Mouse (Mus musculus) heart, embryonic 11.5 days (tissue): Measurements from ENCODE around the gene Anks1. TPM values are rescaled to one million over a fixed set of nuclear protein-coding genes. Genes with fewer than 3 reads are reported as not detected.

ENCODE experiments used
- ATAC-seq: fragments of 200-750 bp; cut with Nextera tagmentation; replicated peaks from 2 replicates; pipeline ENCODE4 v1.8.0; 2017; ENCODE audit warnings: moderate library complexity; ENCODE audit not compliant: insufficient number of reproducible peaks, low FRiP score, low TSS enrichment
- H3K27ac ChIP-seq: fragments of 300-500 bp; sonication (generic); 2 replicates; pipeline ENCODE4 v1.5.1; 2014; ENCODE audit warnings: mild to moderate bottlenecking, low read depth, low read length
- H3K27me3 ChIP-seq: fragments of 300-500 bp; sonication (generic); 2 replicates; pipeline ENCODE4 v1.6.1; 2014; ENCODE audit warnings: mild to moderate bottlenecking, low read length, mixed read lengths; ENCODE audit not compliant: control insufficient read depth, insufficient read depth
- H3K36me3 ChIP-seq: fragments of 300-500 bp; sonication (generic); 2 replicates; pipeline ENCODE4 v1.6.1; 2014; ENCODE audit warnings: mild to moderate bottlenecking, low read length, moderate library complexity, mixed read lengths; ENCODE audit not compliant: control insufficient read depth, insufficient read depth
- H3K4me1 ChIP-seq: fragments of 300-500 bp; sonication (generic); 2 replicates; pipeline ENCODE4 v1.6.1; 2014; ENCODE audit warnings: low read length; ENCODE audit not compliant: control insufficient read depth, insufficient read depth
- H3K4me2 ChIP-seq: fragments of 300-500 bp; sonication (generic); 2 replicates; pipeline ENCODE4 v1.6.1; 2014; ENCODE audit warnings: mild to moderate bottlenecking, moderate library complexity
- H3K4me3 ChIP-seq: fragments of 300-500 bp; sonication (generic); 2 replicates; pipeline ENCODE4 v1.5.1; 2014; ENCODE audit warnings: low read depth, low read length
- H3K9ac ChIP-seq: fragments of 300-500 bp; sonication (generic); 2 replicates; pipeline ENCODE4 v1.6.1; 2014; ENCODE audit warnings: mild to moderate bottlenecking, low read depth, low read length, moderate library complexity
- H3K9me3 ChIP-seq: fragments of 300-500 bp; sonication (generic); replicated peaks from 2 replicates; pipeline ENCODE4 v1.6.1; 2016; ENCODE audit warnings: low read length; ENCODE audit not compliant: control insufficient read depth
- WGBS: fragments of 180-500 bp; shearing (Covaris S2); extraction: QIAGEN DNeasy Blood & Tissue Kit; methylation state at CpG from one replicate; pipeline ENCODE4 v1.1.7; 2014; ENCODE audit not compliant: insufficient replicate concordance; 5-methylcytosine and 5-hydroxymethylcytosine counted together
- polyA plus RNA-seq: library from polyadenylated mRNA; unstranded; fragments of >200 nt; fragmentation: Nextera tagmentation; extraction: Ambion mirVana; gene quantifications from 2 replicates; pipeline ENCODE4 v1.2.1, GENCODE M21; 2014

Anks1 gene
- polyA plus RNA-seq, 1 experiment from 2014 or later = 6.9 TPM

GRCm38 (mm10) chr17:28042299-28042771 lies 133.2 kb downstream of the Anks1 start:
- Histone ChIP-seq H3K4me2 (peak overlapping the region; percentile 32; the same call in 1 of the 2 replicates), H3K4me3 (no peak overlapping the region), H3K9ac (no peak overlapping the region), H3K36me3 (peaks cover 3% of the 10 kb centered on the region), H3K9me3 (no peaks in the 10 kb centered on the region), H3K27me3 (no peaks in the 10 kb centered on the region), H3K4me1 (peaks cover 25% of the 10 kb centered on the region), H3K27ac (no peak overlapping the region)
- WGBS = 59% methylated on average over 23 of the region's 23 CpGs
- no peak for ATAC-seq

GRCm38 (mm10) chr17:28047017-28047416 lies 137.9 kb downstream of the Anks1 start:
- Histone ChIP-seq H3K4me1 (0 out of 2 replicates have a peak, but pooled peaks cover 4% of the 10 kb centered on the region), H3K9me3 (no peaks in the 10 kb centered on the region), H3K36me3 (no peaks in the 10 kb centered on the region; the same call in 1 of the 2 replicates), H3K27me3 (no peaks in the 10 kb centered on the region), H3K4me2 (no peak overlapping the region), H3K4me3 (no peak overlapping the region), H3K27ac (no peak overlapping the region), H3K9ac (no peak overlapping the region)
- 85% methylated on average over 5 of the region's 5 CpGs for WGBS
- no peak for ATAC-seq

- no peak overlapping the region for H3K4me3 ChIP-seq
- H3K4me2 ChIP-seq = no peak overlapping the region
- H3K27me3 ChIP-seq = no peaks in the 10 kb centered on the region
- H3K9me3 ChIP-seq = no peaks in the 10 kb centered on the region
- no peaks in the 10 kb centered on the region for H3K4me1 ChIP-seq
- H3K9ac ChIP-seq = no peak overlapping the region
- 72% methylated on average over 5 of the region's 5 CpGs for WGBS
- H3K27ac ChIP-seq = no peak overlapping the region
- H3K36me3 ChIP-seq = no peaks in the 10 kb centered on the region; the same call in 1 of the 2 replicates
- no peak for ATAC-seq
These were observed 138.4 kb downstream of the Anks1 start for GRCm38 (mm10) chr17:28047520-28047919.

- 47% methylated on average over 4 of the region's 4 CpGs for WGBS
- Histone ChIP-seq H3K9me3 (no peaks in the 10 kb centered on the region), H3K9ac (no peak overlapping the region), H3K4me3 (no peak overlapping the region), H3K4me2 (no peak overlapping the region), H3K4me1 (no peaks in the 10 kb centered on the region), H3K27ac (no peak overlapping the region), H3K27me3 (no peaks in the 10 kb centered on the region), H3K36me3 (no peaks in the 10 kb centered on the region; the same call in 1 of the 2 replicates)
- ATAC-seq = peak; percentile 46; the same call in 1 of the 2 replicates
These were observed 139.3 kb downstream of the Anks1 start for GRCm38 (mm10) chr17:28048425-28048824.

GRCm38 (mm10) chr17:28050210-28050609 lies 141.1 kb downstream of the Anks1 start:
- Histone ChIP-seq H3K4me1 (no peaks in the 10 kb centered on the region), H3K4me2 (no peak overlapping the region), H3K27ac (no peak overlapping the region), H3K36me3 (peaks cover 9% of the 10 kb centered on the region), H3K9ac (no peak overlapping the region), H3K9me3 (no peaks in the 10 kb centered on the region), H3K27me3 (no peaks in the 10 kb centered on the region), H3K4me3 (no peak overlapping the region)
- ATAC-seq = no peak
- 87% methylated on average over 8 of the region's 8 CpGs for WGBS

GRCm38 (mm10) chr17:28052293-28052863 lies 143.3 kb downstream of the Anks1 start:
- Histone ChIP-seq H3K4me1 (no peaks in the 10 kb centered on the region), H3K27ac (no peak overlapping the region), H3K4me2 (no peak overlapping the region), H3K27me3 (no peaks in the 10 kb centered on the region), H3K4me3 (no peak overlapping the region), H3K9ac (no peak overlapping the region), H3K9me3 (no peaks in the 10 kb centered on the region), H3K36me3 (peaks cover 9% of the 10 kb centered on the region)
- ATAC-seq = no peak
- 80% methylated on average over 21 of the region's 21 CpGs for WGBS

GRCm38 (mm10) chr17:28058346-28058745 lies 149.2 kb downstream of the Anks1 start:
- peaks cover 17% of the 10 kb centered on the region for H3K36me3 ChIP-seq
- WGBS = 81% methylated on average over 13 of the region's 13 CpGs

GRCm38 (mm10) chr17:28060681-28061080 lies 151.6 kb downstream of the Anks1 start:
- Histone ChIP-seq H3K27ac (no peak overlapping the region), H3K4me1 (no peaks in the 10 kb centered on the region), H3K9ac (no peak overlapping the region), H3K4me3 (no peak overlapping the region), H3K36me3 (peaks cover 8% of the 10 kb centered on the region), H3K27me3 (no peaks in the 10 kb centered on the region), H3K4me2 (no peak overlapping the region), H3K9me3 (no peaks in the 10 kb centered on the region)
- no peak for ATAC-seq
- 91% methylated on average over 11 of the region's 11 CpGs for WGBS

More at GRCm38 (mm10) chr17:28058346-28058745, 149.2 kb downstream of the Anks1 start:
- Histone ChIP-seq H3K27ac (no peak overlapping the region), H3K4me2 (no peak overlapping the region), H3K9me3 (no peaks in the 10 kb centered on the region), H3K9ac (no peak overlapping the region), H3K4me3 (no peak overlapping the region), H3K4me1 (no peaks in the 10 kb centered on the region), H3K27me3 (no peaks in the 10 kb centered on the region)
- no peak for ATAC-seq

GRCm38 (mm10) chr17:28061472-28061871 lies 152.4 kb downstream of the Anks1 start:
- no peaks in the 10 kb centered on the region for H3K4me1 ChIP-seq
- H3K36me3 ChIP-seq = peaks cover 8% of the 10 kb centered on the region
- H3K9me3 ChIP-seq = no peaks in the 10 kb centered on the region
- no peak overlapping the region for H3K27ac ChIP-seq
- no peaks in the 10 kb centered on the region for H3K27me3 ChIP-seq
- no peak overlapping the region for H3K4me2 ChIP-seq
- no peak overlapping the region for H3K4me3 ChIP-seq
- no peak for ATAC-seq
- 50% methylated on average over 7 of the region's 7 CpGs for WGBS
- no peak overlapping the region for H3K9ac ChIP-seq
